Mouse (Mus musculus) lung, postnatal 14 days (tissue): ENCODE measurements around the gene B4galt1.

Experiments
- DNase-seq: peaks from one replicate; pipeline ENCODE4 v3.0.0; 2021

The B4galt1 gene

GRCm38 (mm10) chr4:40837451-40838285, 16.1 kb downstream of the B4galt1 start:
- DNase-seq, result peak; percentile 81

- no peak for DNase-seq
Measured at GRCm38 (mm10) chr4:40837008-40837407, 16.8 kb downstream of the B4galt1 start.

- no peak for DNase-seq
Measured at GRCm38 (mm10) chr4:40834872-40835271, 18.9 kb downstream of the B4galt1 start.

GRCm38 (mm10) chr4:40834232-40834786, 19.5 kb downstream of the B4galt1 start:
- DNase-seq, result no peak

GRCm38 (mm10) chr4:40833381-40834231, 20.2 kb downstream of the B4galt1 start:
- DNase-seq, result no peak

- DNase-seq, result no peak
Measured at GRCm38 (mm10) chr4:40830530-40830929, 23.3 kb downstream of the B4galt1 start.

GRCm38 (mm10) chr4:40829654-40830400, 24.0 kb downstream of the B4galt1 start:
- DNase-seq, result no peak

- DNase-seq, result peak; percentile 67
Measured at GRCm38 (mm10) chr4:40828910-40829309, 24.9 kb downstream of the B4galt1 start.

GRCm38 (mm10) chr4:40827926-40828325, 25.9 kb downstream of the B4galt1 start:
- no peak for DNase-seq

- DNase-seq, result no peak
Measured at GRCm38 (mm10) chr4:40826810-40827209, 27.0 kb downstream of the B4galt1 start.

- no peak for DNase-seq
Measured at GRCm38 (mm10) chr4:40825981-40826380, 27.8 kb downstream of the B4galt1 start.

- no peak for DNase-seq
Measured at GRCm38 (mm10) chr4:40825146-40825545, 28.7 kb downstream of the B4galt1 start.

- DNase-seq, result no peak
Measured at GRCm38 (mm10) chr4:40824505-40824904, 29.3 kb downstream of the B4galt1 start.

- no peak for DNase-seq
Measured at GRCm38 (mm10) chr4:40823664-40824063, 30.1 kb downstream of the B4galt1 start.

- DNase-seq, result no peak
Measured at GRCm38 (mm10) chr4:40823151-40823550, 30.7 kb downstream of the B4galt1 start.

GRCm38 (mm10) chr4:40821303-40822023, 32.3 kb downstream of the B4galt1 start:
- no peak for DNase-seq

- DNase-seq, result no peak
Measured at GRCm38 (mm10) chr4:40820903-40821302, 32.9 kb downstream of the B4galt1 start.

- DNase-seq, result no peak
Measured at GRCm38 (mm10) chr4:40820024-40820423, 33.8 kb downstream of the B4galt1 start.

- no peak for DNase-seq
Measured at GRCm38 (mm10) chr4:40819151-40819550, 34.7 kb downstream of the B4galt1 start.

- peak; percentile 35 for DNase-seq
Measured at GRCm38 (mm10) chr4:40818421-40818820, 35.4 kb downstream of the B4galt1 start.

GRCm38 (mm10) chr4:40817936-40818335, 35.9 kb downstream of the B4galt1 start:
- DNase-seq, result no peak

GRCm38 (mm10) chr4:40815775-40816372, 37.9 kb downstream of the B4galt1 start:
- DNase-seq, result no peak
